Mouse (Mus musculus) liver, postnatal 0 days (tissue): ENCODE measurements around the gene Gm10358. TPM values are rescaled to one million over a fixed set of nuclear protein-coding genes. Genes with fewer than 3 reads are reported as not detected.
"Not testable (repeated sequence)": the region's sequence is repeated elsewhere in the genome, so short reads cannot be mapped to it uniquely, and the experiment has no call there.

Experiments used
- ATAC-seq: fragments of 200-750 bp; cut with Nextera tagmentation; 2 replicates; pipeline ENCODE4 v1.8.0; 2017; ENCODE audit warnings: mild to moderate bottlenecking, moderate library complexity
- DNase-seq: peaks from one replicate; pipeline ENCODE4 v3.0.0-alpha.2; 2016
- H3K27ac ChIP-seq: fragments of 300-500 bp; sonication (generic); 2 replicates; pipeline ENCODE4 v1.5.1; 2014; ENCODE audit warnings: antibody characterized with exemption, moderate library complexity, mild to moderate bottlenecking, low read depth
- H3K27me3 ChIP-seq: fragments of 300-500 bp; sonication (generic); 2 replicates; pipeline ENCODE4 v1.6.1; 2014; ENCODE audit warnings: low read length, control low read depth, mixed read lengths; ENCODE audit not compliant: insufficient read depth
- H3K36me3 ChIP-seq: fragments of 300-500 bp; sonication (generic); replicated peaks from 2 replicates; pipeline ENCODE4 v1.6.1; 2014; ENCODE audit warnings: mild to moderate bottlenecking, control low read depth, low read length, moderate library complexity, mixed read lengths; ENCODE audit not compliant: insufficient read depth
- H3K4me1 ChIP-seq: fragments of 300-500 bp; sonication (generic); 2 replicates; pipeline ENCODE4 v1.6.1; 2014; ENCODE audit warnings: antibody characterized with exemption, mild to moderate bottlenecking, control low read depth; ENCODE audit not compliant: insufficient read depth
- H3K4me2 ChIP-seq: fragments of 300-500 bp; sonication (generic); 2 replicates; pipeline ENCODE4 v1.6.1; 2014; ENCODE audit warnings: low read depth, mild to moderate bottlenecking, low read length, moderate library complexity, mixed read lengths
- H3K4me3 ChIP-seq: fragments of 300-500 bp; sonication (generic); 2 replicates; pipeline ENCODE4 v1.5.1; 2014; ENCODE audit warnings: low read depth, low read length
- H3K9ac ChIP-seq: fragments of 300-500 bp; sonication (generic); replicated peaks from 2 replicates; pipeline ENCODE4 v1.6.1; 2014; ENCODE audit warnings: mild to moderate bottlenecking, moderate library complexity
- H3K9me3 ChIP-seq: fragments of 300-500 bp; sonication (generic); 2 replicates; pipeline ENCODE4 v1.6.1; 2016; ENCODE audit warnings: mild to moderate bottlenecking, control low read depth, low read length, mixed read lengths
- CTCF ChIP-seq: sonication (generic); IDR thresholded peaks from 2 replicates; pipeline ENCODE4 v1.5.1; 2016; ENCODE audit warnings: antibody characterized with exemption, low read depth
- EP300 ChIP-seq: IDR thresholded peaks from 2 replicates; pipeline ENCODE4 v1.6.1; 2016; ENCODE audit warnings: antibody characterized with exemption, low read depth, mild to moderate bottlenecking
- WGBS: fragments of 180-500 bp; shearing (Covaris S2); extraction: QIAGEN DNeasy Blood & Tissue Kit; methylation state at CpG from one replicate; pipeline ENCODE4 v1.1.7; 2014; ENCODE audit not compliant: insufficient replicate concordance; 5-methylcytosine and 5-hydroxymethylcytosine counted together
- polyA plus RNA-seq: library from polyadenylated mRNA; unstranded; fragments of >200 nt; fragmentation: Nextera tagmentation; extraction: Ambion mirVana; gene quantifications from 2 replicates; pipeline ENCODE4 v1.2.1, GENCODE M21; 2015

Gene Gm10358
- 0.11 and 0.15 TPM in 2 replicates for polyA plus RNA-seq

DNA sequence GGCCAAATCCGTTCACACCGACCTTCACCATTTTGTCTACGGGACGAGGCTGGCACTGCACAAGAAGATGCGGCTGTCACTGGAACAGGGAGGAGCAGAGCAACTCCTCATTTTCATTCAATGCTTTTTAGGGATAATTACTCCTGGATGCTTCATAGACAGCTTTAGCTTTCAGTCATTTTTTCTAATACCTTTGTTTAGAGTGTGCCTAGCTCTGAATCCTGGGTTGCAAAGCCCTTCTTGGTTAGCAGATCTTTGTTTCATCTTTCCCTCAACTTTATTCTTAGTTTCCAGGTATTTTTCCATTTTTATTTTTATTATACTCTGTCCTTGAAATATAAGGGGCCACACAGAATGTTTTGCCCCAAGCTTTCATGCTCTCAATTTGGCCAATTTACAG, at the start of gene Gm10358:
Gm10358 (minus strand) TSS at position 101 of the 400 bp plus-strand sequence.
- Histone ChIP-seq H3K4me3 (no peak within 1 kb of the TSS), H3K4me1 (no peaks in the 10 kb centered on the region), H3K4me2 (no peak within 1 kb of the TSS), H3K27me3 (no peaks in the 10 kb centered on the region), H3K27ac (no peak within 1 kb of the TSS), H3K9me3 (no peaks in the 10 kb centered on the region), H3K36me3 (no peaks in the 10 kb centered on the region), H3K9ac (no peak within 1 kb of the TSS)
- 88% methylated on average over 5 of the region's 5 CpGs for WGBS
- ATAC-seq: no peak
- DNase-seq: no peak
- TF ChIP-seq CTCF: no peak
- no peak for TF ChIP-seq EP300

DNA sequence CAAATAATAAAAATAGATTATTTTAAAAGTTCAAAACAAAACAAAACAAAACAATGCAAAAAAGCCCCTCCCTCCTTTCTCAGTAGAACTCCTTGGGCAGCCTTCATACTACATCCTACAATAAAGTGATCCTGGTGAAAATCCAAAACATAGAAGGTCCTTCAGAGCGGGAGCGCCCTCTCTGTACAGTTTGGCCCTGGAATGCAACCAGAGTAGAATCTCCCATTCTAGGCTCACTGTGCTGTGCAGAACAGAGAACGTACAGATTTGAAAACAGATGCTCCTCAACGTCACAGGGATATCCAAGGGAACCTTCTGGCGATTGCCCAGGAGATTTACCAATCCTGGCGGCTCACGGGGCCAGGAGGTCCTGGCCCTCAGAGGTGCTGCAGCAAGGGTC, 42.0 kb upstream of the Gm10358 start, which contains the start of gene Iqcm:
Iqcm (plus strand) TSS at position 301 of the 400 bp plus-strand sequence.
- no peaks in the 10 kb centered on the region for H3K36me3 ChIP-seq
- H3K4me2 ChIP-seq: no peak within 1 kb of the TSS
- no peaks in the 10 kb centered on the region for H3K4me1 ChIP-seq
- no peak for TF ChIP-seq EP300
- no peak for TF ChIP-seq CTCF
- no peak within 1 kb of the TSS for H3K9ac ChIP-seq
- H3K27ac ChIP-seq: no peak within 1 kb of the TSS
- H3K4me3 ChIP-seq: no peak within 1 kb of the TSS
- no peaks in the 10 kb centered on the region for H3K27me3 ChIP-seq
- DNase-seq (no peak), ATAC-seq (no peak)
- no peaks in the 10 kb centered on the region; the same call in none of the 2 replicates for H3K9me3 ChIP-seq
- WGBS: 82% methylated on average over 7 of the region's 7 CpGs

- ATAC-seq, H3K9me3 ChIP-seq, H3K4me1 ChIP-seq, H3K27ac ChIP-seq, DNase-seq, H3K4me3 ChIP-seq, H3K4me2 ChIP-seq, H3K27me3 ChIP-seq, H3K36me3 ChIP-seq, H3K9ac ChIP-seq: not testable (repeated sequence)
- WGBS: 67% methylated on average over 3 of the region's 3 CpGs
Measured at GRCm38 (mm10) chr8:75415696-75416095, 9.3 kb upstream of the Gm10358 start.

GRCm38 (mm10) chr8:75384770-75385290, 21.6 kb downstream of the Gm10358 start:
- no peak overlapping the region for H3K27ac ChIP-seq
- TF ChIP-seq CTCF (no peak), EP300 (no peak)
- no peak overlapping the region for H3K4me2 ChIP-seq
- no peaks in the 10 kb centered on the region for H3K4me1 ChIP-seq
- no peak overlapping the region for H3K9ac ChIP-seq
- peak; percentile 89 for ATAC-seq
- no peaks in the 10 kb centered on the region for H3K36me3 ChIP-seq
- 62% methylated on average over 4 of the region's 4 CpGs for WGBS
- H3K4me3 ChIP-seq: no peak overlapping the region
- no peaks in the 10 kb centered on the region for H3K27me3 ChIP-seq
- peak; percentile 13 for DNase-seq
- H3K9me3 ChIP-seq: peaks cover 5% of the 10 kb centered on the region; the same call in 1 of the 2 replicates

GRCm38 (mm10) chr8:75375530-75376123, 30.8 kb downstream of the Gm10358 start:
- TF ChIP-seq CTCF: no peak
- TF ChIP-seq EP300: no peak
- Histone ChIP-seq H3K4me1 (no peaks in the 10 kb centered on the region), H3K9me3 (no peaks in the 10 kb centered on the region), H3K27me3 (no peaks in the 10 kb centered on the region), H3K36me3 (no peaks in the 10 kb centered on the region), H3K27ac (no peak overlapping the region), H3K9ac (no peak overlapping the region), H3K4me2 (no peak overlapping the region), H3K4me3 (no peak overlapping the region)
- DNase-seq: no peak
- ATAC-seq: no peak
- WGBS: 78% methylated on average over 1 of the region's 1 CpGs

GRCm38 (mm10) chr8:75372006-75372405, 34.4 kb downstream of the Gm10358 start:
- ATAC-seq (no peak), DNase-seq (no peak)
- no peak for TF ChIP-seq CTCF
- TF ChIP-seq EP300: no peak
- H3K4me2 ChIP-seq: no peak overlapping the region
- WGBS: 84% methylated on average over 2 of the region's 2 CpGs
- H3K4me3 ChIP-seq: no peak overlapping the region
- H3K36me3 ChIP-seq: no peaks in the 10 kb centered on the region
- no peak overlapping the region for H3K27ac ChIP-seq
- no peaks in the 10 kb centered on the region for H3K9me3 ChIP-seq
- H3K9ac ChIP-seq: no peak overlapping the region
- H3K4me1 ChIP-seq: no peaks in the 10 kb centered on the region
- no peaks in the 10 kb centered on the region for H3K27me3 ChIP-seq

Other genes starting within 250 kb of the Gm10358 start
- 0.09 TPM in 2 replicates for gene Rasd2, start 192.6 kb downstream of the Gm10358 start, polyA plus RNA-seq
- gene Iqcm, start 42.1 kb upstream of the Gm10358 start, polyA plus RNA-seq: not detected in 2 replicates